Mouse (Mus musculus): ENCODE measurements around the gene Phf3.
"Not testable (repeated sequence)": the region's sequence is repeated elsewhere in the genome, so short reads cannot be mapped to it uniquely, and the experiment has no call there.

Phf3 gene

GRCm38 (mm10) chr1:30771772-30772171 is 101.9 kb downstream of the Phf3 start:
- no peak for DNase-seq (ENCODE audit: low spot score in 2 of 2)

GRCm38 (mm10) chr1:30770599-30770998 is 103.1 kb downstream of the Phf3 start:
- not testable (repeated sequence) for DNase-seq (ENCODE audit: low spot score in 2 of 2)

DNA sequence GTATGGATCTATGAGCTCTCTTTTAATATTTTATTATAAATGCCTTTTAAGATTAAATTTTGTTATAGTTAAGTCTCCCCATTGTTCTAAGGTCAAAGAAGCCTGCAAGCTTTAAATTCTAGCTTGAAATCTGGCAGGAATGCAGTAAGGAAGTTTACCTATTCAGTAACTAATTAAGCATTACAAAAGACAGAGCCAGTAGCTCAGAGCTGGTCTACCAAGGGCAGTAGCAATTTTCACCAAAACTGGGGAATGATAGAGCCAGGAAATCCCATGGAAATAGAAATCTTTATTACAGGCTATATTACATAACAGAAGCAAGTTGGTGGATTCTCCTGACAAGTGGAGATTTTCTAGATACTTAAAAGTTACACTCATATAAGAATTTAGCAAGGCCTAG is 116.9 kb downstream of the Phf3 start:
- DNase-seq (ENCODE audit: low spot score in 2 of 2) = no peak

DNA sequence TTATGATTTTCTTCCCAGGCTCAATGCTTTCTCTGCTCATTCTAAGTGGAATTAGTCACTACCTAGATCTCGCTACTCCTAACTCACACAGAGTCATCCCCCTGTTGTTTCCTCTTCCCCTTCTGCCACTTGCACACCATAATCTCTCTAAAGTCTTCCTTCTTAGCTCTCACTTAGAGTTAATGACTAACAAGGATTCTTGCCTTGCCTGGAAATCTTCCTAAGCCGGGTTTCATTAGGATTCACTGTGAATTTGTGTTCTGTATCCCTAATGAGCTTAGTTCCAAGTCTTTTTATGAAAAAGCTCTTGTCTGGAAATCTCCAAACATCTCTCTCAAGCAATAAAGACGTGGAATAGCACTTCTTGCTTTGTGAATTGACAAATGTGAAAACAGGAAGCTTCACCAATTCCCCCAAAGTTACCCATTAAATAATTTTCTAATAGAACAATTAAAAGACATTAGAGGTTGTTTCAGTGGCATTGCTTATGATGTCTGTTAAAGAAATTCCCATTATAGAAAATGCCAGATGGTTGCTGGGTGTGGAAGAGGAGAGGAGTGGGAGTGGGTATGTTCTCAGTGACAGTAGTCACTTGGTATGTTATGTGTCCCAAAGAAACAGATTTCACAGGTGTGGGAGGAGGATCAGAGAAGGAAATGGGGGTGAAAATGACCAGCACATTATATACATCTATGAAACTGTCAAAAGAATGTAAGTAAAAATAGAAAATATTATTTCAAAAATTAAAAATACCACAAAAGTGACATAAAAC is 118.1 kb downstream of the Phf3 start:
- DNase-seq (ENCODE audit: low spot score in 2 of 2) = no peak
